Mouse (Mus musculus) spleen, postnatal 14 days (tissue): ENCODE results near the gene Olfr578.

Experiments
- DNase-seq, 2 experiments: peaks; one replicate each; pipeline ENCODE4 v3.0.0; 2021 to 2022; ENCODE audit warnings: low spot score in 2 of 2

The Olfr578 gene

DNA sequence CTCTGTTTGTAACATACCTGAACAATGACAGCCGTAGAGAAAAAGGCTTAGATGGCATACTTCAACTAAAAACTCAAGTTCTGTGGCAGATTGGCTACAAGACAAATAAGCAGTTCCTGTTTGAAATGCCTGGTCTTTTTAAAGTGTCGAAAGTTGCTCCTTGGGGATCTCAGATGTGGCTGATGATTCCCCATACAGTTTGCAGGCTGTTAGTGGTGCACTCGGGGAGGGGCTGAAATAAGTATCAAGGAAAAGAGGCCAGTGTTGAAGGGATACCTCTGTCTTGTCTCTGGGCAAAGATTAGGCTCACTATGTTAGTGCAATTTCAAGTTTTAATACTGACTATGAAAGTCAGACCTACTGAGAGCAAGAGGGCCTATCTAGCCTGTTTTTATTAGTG is at the start of gene Olfr578:
Gene Olfr578 (minus strand): TSS at position 101 of the 400 bp plus-strand sequence.
- no peak for DNase-seq

DNA sequence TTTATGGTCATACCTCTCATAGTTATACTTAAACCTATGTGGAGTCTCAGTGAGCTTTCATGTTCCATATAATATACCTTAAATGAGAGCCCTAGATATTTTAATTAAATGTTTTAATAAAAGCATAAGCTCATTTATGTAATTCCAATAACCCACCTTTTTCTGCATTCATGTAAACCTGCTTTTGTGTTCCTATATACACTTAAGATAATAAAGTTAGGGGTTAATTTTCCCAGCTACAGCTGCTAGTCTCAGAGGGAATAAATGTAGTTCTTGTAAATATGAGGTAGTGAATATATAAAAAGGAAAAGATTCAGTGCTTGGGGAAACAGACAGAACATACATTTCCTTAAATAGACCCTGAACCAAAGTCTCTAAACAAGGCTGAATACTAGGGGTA is 48.6 kb upstream of the Olfr578 start, which contains the start of gene Olfr582:
Gene Olfr582 (plus strand): TSS at position 301 of the 400 bp plus-strand sequence.
- DNase-seq: no peak

DNA sequence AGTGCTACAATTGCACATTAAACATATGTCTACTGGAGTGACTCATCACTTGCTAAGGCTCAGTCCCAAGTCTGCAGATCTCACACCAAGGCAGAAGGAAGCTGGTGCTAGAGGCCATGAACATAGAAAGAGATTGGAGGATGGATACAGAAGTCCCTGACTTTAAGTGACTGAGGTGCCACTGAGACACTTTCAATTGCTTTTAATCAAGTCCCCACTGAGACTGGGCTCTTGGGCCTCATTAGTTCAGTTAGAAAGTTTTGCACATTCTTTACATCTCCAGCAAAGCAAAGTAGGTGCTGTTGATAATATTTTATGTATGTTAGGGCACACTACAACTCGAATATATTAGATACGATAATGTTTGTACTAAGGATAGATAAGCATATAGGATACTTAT is 13.3 kb downstream of the Olfr578 start, which contains the start of gene Olfr577:
Gene Olfr577 (minus strand): TSS at position 101 of the 400 bp plus-strand sequence.
- DNase-seq: no peak

DNA sequence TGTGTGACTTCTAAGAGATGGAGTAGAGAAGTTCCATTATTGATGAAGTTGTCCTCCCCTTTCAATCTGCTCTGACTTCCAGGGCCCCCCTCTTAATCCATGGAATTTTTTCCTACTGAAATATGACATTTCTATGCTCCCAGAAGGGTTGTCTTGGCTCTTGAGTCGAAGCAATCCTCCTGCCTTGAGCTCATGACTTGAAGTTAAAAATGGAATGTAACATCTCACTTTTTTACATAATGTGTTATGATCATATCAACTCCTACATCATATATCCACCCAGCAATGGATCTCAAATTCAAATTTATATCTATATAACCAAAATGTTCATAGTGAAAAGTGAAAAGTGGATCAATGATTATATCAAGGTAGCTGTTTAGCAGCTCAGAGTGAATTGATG is 14.7 kb downstream of the Olfr578 start:
- no peak for DNase-seq

DNA sequence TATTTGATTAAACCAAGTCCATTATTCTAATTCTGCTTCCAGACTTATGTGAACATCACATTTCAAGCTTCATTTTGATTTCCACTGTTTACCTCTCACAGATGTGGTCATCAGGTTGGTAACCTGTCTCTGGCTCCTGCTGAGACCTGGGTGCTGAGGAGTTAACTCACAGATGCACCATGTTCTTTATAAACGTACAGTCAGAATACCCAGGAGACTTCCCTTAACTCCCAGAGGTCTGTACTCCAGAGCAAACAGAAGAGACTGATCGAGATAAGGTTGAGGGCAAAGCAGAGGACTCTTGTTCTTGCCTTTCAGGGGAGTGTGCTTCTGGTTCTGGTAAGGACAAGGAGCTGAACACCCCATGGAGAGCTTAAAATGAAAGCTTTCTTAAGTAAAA is 26.8 kb downstream of the Olfr578 start, which contains the start of gene Olfr576:
Gene Olfr576 (plus strand): TSS at position 301 of the 400 bp plus-strand sequence.
- DNase-seq: no peak

DNA sequence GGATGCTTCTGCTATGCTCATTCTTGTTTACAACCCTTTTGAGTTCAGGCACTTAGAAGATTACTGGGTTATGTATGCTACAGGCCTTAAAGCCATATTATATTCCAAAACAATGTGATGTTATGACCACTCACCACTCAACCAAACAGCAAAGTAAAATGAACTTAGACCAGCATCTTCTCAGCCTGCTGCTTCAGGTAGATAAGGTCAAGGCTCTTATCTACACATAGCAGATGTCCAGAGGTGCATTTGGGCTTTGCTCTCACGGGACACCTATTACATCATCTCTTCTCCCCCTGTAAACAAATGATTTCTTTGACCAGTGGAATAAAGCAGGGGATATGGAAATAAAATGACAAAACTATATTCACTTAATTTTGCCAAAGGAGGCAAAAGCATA is 30.5 kb downstream of the Olfr578 start, which contains the start of gene Olfr575:
Gene Olfr575 (minus strand): TSS at position 183 of the 400 bp plus-strand sequence.
- no peak for DNase-seq

DNA sequence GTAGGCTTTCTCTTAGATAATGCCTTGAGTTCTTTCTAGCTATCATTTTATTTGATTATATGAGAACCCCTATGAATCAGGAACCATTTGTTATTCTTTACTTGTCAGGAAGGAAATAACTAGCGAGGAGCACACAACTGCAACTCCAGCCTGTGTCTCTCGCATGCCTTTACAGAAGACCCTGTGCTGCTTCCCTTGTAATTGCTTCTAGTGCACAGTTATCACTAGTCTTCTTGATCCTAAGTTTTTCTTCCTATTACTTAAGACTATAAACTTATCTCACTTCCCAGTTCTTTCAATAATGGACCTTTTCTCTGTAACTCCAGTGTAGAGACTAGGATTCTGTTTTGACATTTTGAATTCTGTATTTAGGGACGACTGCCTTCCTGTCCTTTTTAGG is 31.0 kb downstream of the Olfr578 start:
- DNase-seq: no peak

DNA sequence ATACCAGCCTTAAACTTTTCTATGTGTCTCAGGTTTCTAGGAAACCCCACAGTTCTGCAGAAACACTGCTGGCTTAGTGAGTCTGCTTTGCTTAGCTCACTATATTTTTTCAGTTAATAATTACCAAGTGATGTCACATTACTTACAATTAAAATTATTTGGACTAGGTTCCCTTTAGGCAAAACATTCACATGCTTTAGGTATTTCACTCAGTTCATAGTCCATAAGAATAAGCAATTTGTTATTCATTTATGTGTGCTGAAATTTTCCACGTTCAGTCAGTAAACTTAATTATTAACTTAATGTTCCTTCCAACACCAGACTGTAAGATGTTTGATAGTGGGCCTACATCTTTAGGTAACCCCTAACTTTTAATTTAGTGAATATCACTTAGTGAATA is 38.4 kb downstream of the Olfr578 start:
- DNase-seq: no peak

DNA sequence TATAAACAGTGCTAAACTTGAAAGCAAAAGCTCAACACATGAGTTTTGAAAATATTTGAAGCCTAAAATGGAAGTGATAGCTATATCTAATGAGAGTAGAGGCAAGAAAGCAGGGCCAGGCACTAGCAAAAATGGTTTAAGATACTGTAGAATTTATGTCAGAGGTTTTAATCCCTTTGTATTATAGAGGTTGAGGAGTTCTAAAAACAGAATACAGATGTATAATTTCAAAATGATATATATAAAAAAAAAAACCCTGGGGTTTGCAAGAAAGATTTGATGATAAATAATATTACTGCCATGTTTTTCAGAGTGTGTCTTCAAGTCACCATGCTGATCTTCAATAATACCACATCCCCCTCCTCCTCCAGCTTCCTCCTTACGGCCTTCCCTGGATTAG is 41.0 kb downstream of the Olfr578 start, which contains the start of gene Olfr574:
Gene Olfr574 (plus strand): TSS at position 301 of the 400 bp plus-strand sequence.
- DNase-seq: no peak

DNA sequence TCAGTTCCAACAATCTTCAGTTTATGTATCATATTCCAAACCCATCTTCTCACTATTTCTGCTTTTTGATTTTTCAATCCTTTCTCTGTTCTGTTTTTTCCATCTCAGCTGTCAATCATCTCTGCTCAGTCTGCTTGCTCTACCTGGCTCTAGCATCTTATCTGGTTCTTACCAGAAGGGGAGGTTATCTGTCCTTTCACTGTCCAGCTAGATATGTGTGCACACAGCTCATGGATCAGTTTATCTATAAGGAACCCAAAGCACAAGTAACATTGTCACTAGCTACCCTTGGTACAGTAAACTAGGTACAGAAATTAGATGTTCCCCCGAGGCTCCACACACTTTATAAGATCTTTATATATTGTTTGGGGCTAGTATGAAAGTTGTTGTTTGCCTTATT is 45.7 kb downstream of the Olfr578 start:
- DNase-seq: no peak

DNA sequence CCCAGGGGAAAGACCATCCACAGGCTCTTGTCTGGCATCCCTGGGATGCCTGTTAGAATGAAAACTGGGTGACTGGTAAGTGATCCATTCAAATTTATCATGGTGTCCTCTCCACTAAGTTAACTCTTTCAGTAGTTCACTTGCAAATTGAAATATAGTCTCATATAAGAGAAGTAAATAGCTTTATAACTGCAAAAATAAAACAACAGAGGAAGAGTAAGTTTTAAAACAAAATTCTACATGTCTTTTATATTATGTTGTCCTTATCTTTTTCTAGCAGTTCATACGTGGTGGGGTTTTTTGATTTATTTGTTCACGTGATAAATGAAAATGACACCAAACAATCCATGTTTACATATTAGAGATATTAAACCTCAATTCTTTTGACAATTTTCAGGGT is 46.6 kb downstream of the Olfr578 start, which contains the start of gene Olfr573-ps1:
Gene Olfr573-ps1 (minus strand): TSS at position 101 of the 400 bp plus-strand sequence.
- DNase-seq: no peak
